Mouse (Mus musculus): ENCODE results near the gene Gng10. TPM values are rescaled to one million over a fixed set of nuclear protein-coding genes. Genes with fewer than 3 reads are reported as not detected.

The Gng10 gene
- polyA plus RNA-seq, 1 experiment = 0.59 TPM

GRCm38 (mm10) chr4:59089391-59089790 is 54.5 kb downstream of the Gng10 start:
- TF ChIP-seq GATA1 (IDR thresholded peaks at IDR 0.05; ENCODE audit: low read length) (no peak), TAL1 (IDR thresholded peaks at IDR 0.05; ENCODE audit: low read length) (no peak)
- Histone ChIP-seq H3K4me3 (replicated peaks) (no peak overlapping the region), H3K4me1 (ENCODE audit: control insufficient read depth) (no peaks in the 10 kb centered on the region), H3K9me3 (ENCODE audit: control insufficient read depth, low read length) (no peaks in the 10 kb centered on the region), H3K36me3 (ENCODE audit: control insufficient read depth) (no peaks in the 10 kb centered on the region), H3K27me3 (ENCODE audit: control insufficient read depth) (no peaks in the 10 kb centered on the region)

Other genes with a start within 250 kb of the Gng10 start
- gene Olfr267, start 247.4 kb upstream of the Gng10 start, polyA plus RNA-seq (2012) = 0.01 TPM in 1 of 2 replicates, not detected in the other
- 0.18 and 0.51 TPM in 2 replicates for gene Ecpas, start 122.3 kb upstream of the Gng10 start, polyA plus RNA-seq (2012)
- gene Zkscan16, start 91.5 kb upstream of the Gng10 start, polyA plus RNA-seq (2012) = not detected in 2 replicates
- gene Ptgr1, start 48.0 kb upstream of the Gng10 start, polyA plus RNA-seq (2012) = 0.04 and 0.10 TPM in 2 replicates
- 0.13 and 0.32 TPM in 2 replicates for gene Dnajc25, start 40.0 kb upstream of the Gng10 start, polyA plus RNA-seq (2012)
- gene Gm20503, start 31.9 kb upstream of the Gng10 start, polyA plus RNA-seq (2012) = 0.41 TPM in 1 of 2 replicates, not detected in the other
- not detected in 2 replicates for gene AI481877, start 103.9 kb downstream of the Gng10 start, polyA plus RNA-seq (2012)
- 0.32 and 0.57 TPM in 2 replicates for gene Ugcg, start 154.2 kb downstream of the Gng10 start, polyA plus RNA-seq (2012)

Data from erythroblast, embryonic 14.5 days (primary cell).